Mouse (Mus musculus): ENCODE measurements at regions not wholly inside any gene's neighbourhood (a gene's known extent, or its start where the extent isn't known, plus 50 kb on each side); places are given as distances from the start of the nearest gene placed in this dataset.

GRCm38 (mm10) chr8:23504704-23505103 is 1093.5 kb downstream of the Mrps31 start:
- peak; percentile 66 for DNase-seq (ENCODE audit: low spot score)

- no peak for DNase-seq (ENCODE audit: low spot score)
These were observed 1094.1 kb downstream of the Mrps31 start for GRCm38 (mm10) chr8:23505216-23505615.

- no peak for DNase-seq (ENCODE audit: low spot score)
These were observed 1094.8 kb downstream of the Mrps31 start for GRCm38 (mm10) chr8:23505966-23506365.

- DNase-seq (ENCODE audit: low spot score), result peak; percentile 5
These were observed 1096.5 kb downstream of the Mrps31 start for GRCm38 (mm10) chr8:23507661-23508060.

- no peak for DNase-seq (ENCODE audit: low spot score)
These were observed 1098.9 kb downstream of the Mrps31 start for GRCm38 (mm10) chr8:23510076-23510475.

- no peak for DNase-seq (ENCODE audit: low spot score)
These were observed 1099.4 kb downstream of the Mrps31 start for GRCm38 (mm10) chr8:23510561-23510960.

- no peak for DNase-seq (ENCODE audit: low spot score)
These were observed 1100.1 kb downstream of the Mrps31 start for GRCm38 (mm10) chr8:23511264-23511663.

- DNase-seq (ENCODE audit: low spot score), result no peak
These were observed 1100.6 kb downstream of the Mrps31 start for GRCm38 (mm10) chr8:23511792-23512191.

- no peak for DNase-seq (ENCODE audit: low spot score)
These were observed 1105.3 kb downstream of the Mrps31 start for GRCm38 (mm10) chr8:23516469-23516868.

- DNase-seq (ENCODE audit: low spot score), result peak; percentile 46
These were observed 1120.5 kb downstream of the Mrps31 start for GRCm38 (mm10) chr8:23531551-23532142.

GRCm38 (mm10) chr8:23537681-23538359 is 1126.7 kb downstream of the Mrps31 start:
- DNase-seq (ENCODE audit: low spot score), result no peak

- no peak for DNase-seq (ENCODE audit: low spot score)
These were observed 1142.7 kb downstream of the Mrps31 start for GRCm38 (mm10) chr8:23553565-23554473.

GRCm38 (mm10) chr8:23560836-23561235 is 1149.7 kb downstream of the Mrps31 start:
- DNase-seq (ENCODE audit: low spot score), result no peak

- no peak for DNase-seq (ENCODE audit: low spot score)
These were observed 1150.7 kb downstream of the Mrps31 start for GRCm38 (mm10) chr8:23561683-23562385.

GRCm38 (mm10) chr8:23562504-23562903 is 1151.3 kb downstream of the Mrps31 start:
- DNase-seq (ENCODE audit: low spot score), result no peak

- DNase-seq (ENCODE audit: low spot score), result no peak
These were observed 1152.2 kb downstream of the Mrps31 start for GRCm38 (mm10) chr8:23563065-23564020.

- no peak for DNase-seq (ENCODE audit: low spot score)
These were observed 1156.7 kb downstream of the Mrps31 start for GRCm38 (mm10) chr8:23567906-23568305.

GRCm38 (mm10) chr8:23571338-23571737 is 1154.3 kb downstream of the Adam3 start:
- no peak for DNase-seq (ENCODE audit: low spot score)

GRCm38 (mm10) chr8:23580106-23580505 is 1145.5 kb downstream of the Adam3 start:
- no peak for DNase-seq (ENCODE audit: low spot score)

- DNase-seq (ENCODE audit: low spot score), result no peak
These were observed 1145.0 kb downstream of the Adam3 start for GRCm38 (mm10) chr8:23580701-23581100.

Data from layer of hippocampus, adult 11-12 months (tissue).